Mouse (Mus musculus) frontal cortex, adult 2 months (tissue): ENCODE results near the gene Fbxo48. TPM values are rescaled to one million over a fixed set of nuclear protein-coding genes. Genes with fewer than 3 reads are reported as not detected.

Experiments used
- polyA plus RNA-seq: library from polyadenylated mRNA; depleted of rRNA; stranded (reverse); fragments of >200 nt; gene quantifications from 2 replicates; pipeline ENCODE4 v1.2.3, GENCODE M21; 2012; rRNA removed

Gene Fbxo48
- polyA plus RNA-seq, 1 experiment: 0.70 TPM

Other genes with a start within 250 kb of the Fbxo48 start
- 4.7 and 5.4 TPM in 2 replicates for gene Egfr, start 199.2 kb upstream of the Fbxo48 start, polyA plus RNA-seq
- 125 and 128 TPM in 2 replicates for gene Cnrip1, start 100.2 kb downstream of the Fbxo48 start, polyA plus RNA-seq
- 7.4 and 8.5 TPM in 2 replicates for gene Plek, start 101.0 kb downstream of the Fbxo48 start, polyA plus RNA-seq
- 411 and 441 TPM in 2 replicates for gene Ppp3r1, start 207.9 kb downstream of the Fbxo48 start, polyA plus RNA-seq
- 8.0 and 8.1 TPM in 2 replicates for gene Wdr92, start 230.7 kb downstream of the Fbxo48 start, polyA plus RNA-seq